Mouse (Mus musculus) layer of hippocampus, adult 18-20 months (tissue): Measurements from ENCODE around the gene Utp11. TPM values are rescaled to one million over a fixed set of nuclear protein-coding genes. Genes with fewer than 3 reads are reported as not detected.

Experiments
- DNase-seq, 2 experiments: peaks; one replicate each; pipeline ENCODE4 v3.0.0; 2022; ENCODE audit warnings: low spot score in 2 of 2
- total RNA-seq, 2 experiments: library from RNA; stranded (reverse); gene quantifications; 2 replicates each; pipeline ENCODE4 v1.2.3; 2021

Utp11 gene
- total RNA-seq, 2 experiments from 2014 or later, result 16.8 to 18.1 TPM

DNA sequence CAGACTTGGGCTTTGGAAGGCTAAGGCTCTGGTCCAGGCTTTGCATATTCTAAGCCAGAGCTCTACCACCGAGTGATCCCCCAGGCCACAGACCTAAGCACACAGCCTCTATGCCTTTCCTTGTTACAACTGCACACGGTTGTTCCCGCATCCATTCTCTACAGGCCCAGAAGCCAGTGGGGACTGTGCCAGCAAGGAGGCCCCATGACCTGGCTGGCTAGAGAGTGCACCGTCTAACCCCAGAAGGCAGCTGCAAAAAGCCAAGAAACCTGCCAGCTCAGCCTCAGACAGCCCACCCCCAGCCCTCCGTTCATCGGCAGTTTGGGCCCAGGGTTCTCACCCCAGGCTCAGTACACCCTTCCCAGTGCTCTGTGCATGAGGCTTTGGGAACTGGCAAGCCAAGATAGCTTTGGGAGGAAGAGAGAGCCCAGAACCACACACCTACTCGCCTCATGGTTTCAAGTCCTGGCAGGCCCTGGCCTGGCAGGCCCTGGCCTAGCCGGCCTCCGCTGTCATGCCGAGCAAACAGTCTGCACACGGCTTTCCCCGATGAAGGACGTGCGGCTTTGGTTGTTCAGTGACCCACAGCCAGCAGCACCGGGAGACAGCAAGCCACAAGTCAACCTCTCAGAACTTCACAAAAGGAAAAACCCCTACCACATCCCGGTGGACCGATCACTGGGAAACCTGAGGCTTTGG, 18.9 kb downstream of the Utp11 start:
- no peak for DNase-seq

DNA sequence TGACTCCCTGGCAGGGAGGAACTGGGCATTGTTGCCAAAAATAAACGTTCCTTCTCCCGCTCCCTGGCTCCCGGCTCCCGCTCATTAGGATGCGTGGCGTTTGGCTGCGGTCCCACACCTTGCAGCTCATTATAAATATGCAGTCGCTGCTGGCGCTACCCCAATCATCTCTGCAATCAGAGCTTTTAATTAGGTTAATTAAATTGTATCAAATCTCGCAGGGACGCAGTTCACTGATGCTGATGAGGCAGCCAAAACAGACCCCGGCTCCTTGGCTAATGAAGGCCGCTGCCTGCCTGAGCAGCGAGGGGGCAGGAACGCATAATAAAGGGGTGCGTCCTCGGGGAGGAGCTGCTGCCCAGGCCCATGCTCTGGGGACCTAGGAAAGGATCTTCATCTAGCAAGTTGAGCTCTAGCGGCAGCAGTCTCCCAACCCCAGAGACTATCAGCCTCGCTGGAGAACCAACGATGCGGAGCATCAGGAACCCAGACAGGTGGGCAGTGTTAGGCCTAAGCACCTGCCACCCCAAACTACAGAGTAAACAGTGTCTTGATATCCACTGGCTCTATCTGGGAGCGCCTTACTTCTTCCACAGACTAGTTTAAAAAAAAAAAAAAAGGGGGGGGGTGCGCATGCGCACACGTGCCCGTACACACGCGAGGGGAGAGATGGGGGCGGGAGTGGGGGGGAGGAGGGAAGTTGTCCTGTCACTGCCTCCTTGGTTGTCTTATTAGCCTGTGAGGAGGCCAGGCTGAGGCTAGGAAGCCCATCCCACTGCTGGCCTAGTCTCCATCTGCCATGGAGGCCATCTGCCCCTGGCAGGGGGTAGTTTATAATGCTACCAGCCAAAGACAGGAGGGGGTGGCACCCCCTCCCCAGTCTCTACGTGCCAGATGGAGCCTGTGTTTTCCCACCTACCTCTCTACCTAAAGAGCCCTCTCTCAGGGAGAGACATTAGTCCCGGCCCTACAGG, 20.8 kb downstream of the Utp11 start:
- DNase-seq, result peak in 1 of 2 experiments; percentile 64

DNA sequence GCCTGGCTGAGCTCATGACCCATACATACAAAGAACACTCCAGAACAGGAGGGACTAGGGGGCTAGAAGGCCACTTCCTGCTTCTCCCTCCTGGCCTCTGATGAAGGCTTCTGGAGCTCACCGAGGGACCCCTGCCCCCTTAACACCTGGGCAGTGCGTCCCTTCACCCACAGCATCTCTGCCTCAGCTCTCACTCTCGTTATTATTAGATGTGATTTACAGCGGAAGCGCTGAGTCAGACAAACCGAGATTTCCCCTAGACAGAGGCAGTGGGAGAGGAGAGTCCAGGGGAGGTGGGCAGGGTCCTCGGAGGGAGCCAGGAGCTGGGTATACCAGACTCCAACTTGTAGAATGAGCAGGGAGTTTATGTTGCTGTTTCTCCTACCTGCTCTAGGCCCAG, 21.8 kb downstream of the Utp11 start:
- no peak for DNase-seq

DNA sequence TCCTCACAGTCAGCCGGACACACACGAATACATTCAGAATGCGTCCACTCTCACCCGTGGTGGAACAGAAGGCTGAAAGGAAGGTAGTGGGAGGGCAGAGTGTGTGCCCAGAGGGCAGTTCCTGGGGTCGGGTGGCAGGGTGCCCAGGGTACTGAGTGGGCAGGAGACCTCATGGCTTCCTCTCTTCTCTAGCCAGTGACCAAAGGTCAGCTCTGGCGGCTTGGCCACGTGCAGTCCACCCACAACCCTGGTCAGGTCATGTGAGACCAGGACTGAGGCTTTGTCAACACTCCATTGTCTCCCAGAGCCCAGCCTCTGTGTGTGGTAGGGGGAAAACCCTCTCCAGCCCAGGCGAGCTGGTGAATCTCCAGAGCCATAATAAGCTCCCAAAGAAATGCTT, 23.2 kb downstream of the Utp11 start:
- no peak for DNase-seq

DNA sequence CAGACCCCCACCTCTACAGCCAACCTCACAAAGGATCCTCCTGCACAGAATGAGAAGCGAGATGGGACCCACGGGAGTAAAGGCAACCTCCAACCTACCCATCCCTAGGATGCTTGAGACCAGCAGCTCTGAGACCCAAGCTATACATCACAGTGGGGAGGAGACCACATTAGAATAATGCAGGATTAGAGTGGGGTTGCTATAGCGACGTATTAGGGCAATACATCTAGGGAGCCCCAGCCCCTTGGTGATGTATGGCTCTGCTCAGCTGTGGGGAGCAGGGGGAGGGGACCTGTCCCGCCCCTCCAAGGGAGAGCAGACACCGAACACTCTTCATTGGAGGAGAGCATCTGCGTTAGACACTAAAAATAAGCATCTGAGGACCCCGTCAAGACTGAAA, 25.3 kb downstream of the Utp11 start:
- no peak for DNase-seq

DNA sequence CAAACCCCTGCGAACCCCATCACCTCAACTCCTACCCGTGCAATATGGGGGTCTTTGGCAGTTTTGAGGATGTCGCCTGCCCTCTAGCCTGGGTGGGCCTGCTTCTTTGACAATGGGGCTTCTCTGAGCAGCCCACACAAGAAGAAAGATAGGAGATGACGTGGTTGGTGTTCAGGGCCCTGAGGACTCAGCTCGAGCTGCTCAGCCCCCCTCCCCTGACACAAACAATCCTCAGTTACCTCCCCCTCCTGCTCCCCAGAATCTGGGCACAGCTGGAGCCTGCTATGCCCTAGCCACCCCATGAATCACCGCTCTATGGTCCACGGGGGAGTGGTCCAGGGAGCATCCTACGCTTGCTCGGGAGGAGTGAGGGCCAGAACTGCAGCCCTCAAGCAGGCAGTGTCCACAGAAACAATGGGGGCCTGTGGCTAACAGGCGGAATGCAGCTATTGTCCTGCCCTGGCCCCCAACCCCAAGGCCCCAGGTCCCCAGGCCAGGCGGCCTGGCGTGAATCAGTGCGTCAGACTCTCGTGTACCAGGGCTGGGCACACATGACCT, 25.8 kb downstream of the Utp11 start:
- DNase-seq, result no peak

DNA sequence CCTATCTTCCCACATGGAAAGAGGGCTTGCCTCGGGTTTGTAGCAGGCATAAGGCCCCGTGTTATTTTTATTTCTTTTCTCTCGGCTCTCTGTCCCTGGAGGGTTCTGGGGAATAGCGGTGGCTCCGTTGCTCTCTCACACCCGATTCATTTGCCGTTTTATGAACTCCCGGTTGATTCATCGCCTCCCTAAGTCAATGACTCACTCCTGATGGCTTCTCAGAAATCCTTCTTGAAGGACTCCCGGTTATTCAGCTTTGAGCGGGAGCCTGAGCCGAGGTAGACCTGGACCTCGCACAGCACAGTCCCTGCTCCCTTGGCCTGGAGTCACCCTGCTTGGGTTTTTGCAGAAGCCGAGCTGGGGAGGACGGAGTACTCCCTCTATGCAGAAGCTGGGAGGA, 28.8 kb downstream of the Utp11 start:
- DNase-seq, result no peak

DNA sequence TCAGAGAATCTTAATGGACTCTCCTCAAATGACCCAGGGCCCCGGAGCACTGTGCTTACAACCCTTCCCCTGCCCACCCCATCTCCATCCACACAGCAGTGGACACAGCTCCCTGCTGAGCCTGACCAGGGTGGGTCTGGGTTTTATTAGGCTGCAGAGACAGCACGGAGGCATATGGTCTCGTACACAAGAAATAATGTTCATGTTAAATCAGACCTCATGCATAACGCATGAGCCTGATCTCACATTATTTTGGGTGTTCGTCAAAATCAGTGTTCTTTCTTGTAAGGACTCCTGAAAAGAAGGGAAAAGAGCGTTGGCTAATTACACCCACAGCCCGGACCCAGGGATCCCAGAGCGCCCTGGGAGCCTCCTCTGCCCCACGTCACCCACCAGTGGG, 29.2 kb downstream of the Utp11 start:
- DNase-seq, result no peak

DNA sequence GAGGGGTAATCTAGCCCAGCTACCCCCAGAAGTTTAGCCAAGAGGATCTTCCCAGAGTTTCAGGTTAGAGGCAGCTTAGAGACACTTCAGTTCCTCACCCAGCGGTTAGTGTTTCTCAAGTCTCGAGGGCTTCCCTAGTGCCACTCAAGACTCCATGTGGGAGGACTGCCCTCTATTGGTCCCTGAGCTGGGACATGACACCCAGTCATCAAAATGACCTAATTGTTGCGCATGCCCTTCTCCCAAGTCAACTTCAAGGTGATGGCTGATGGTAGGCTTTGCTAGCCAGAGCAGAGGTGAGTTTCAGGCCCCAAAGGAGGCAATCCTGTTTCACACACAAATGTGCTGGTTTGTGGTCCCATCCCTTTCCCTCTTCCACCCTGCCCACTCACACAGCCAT, 30.4 kb downstream of the Utp11 start:
- no peak for DNase-seq

DNA sequence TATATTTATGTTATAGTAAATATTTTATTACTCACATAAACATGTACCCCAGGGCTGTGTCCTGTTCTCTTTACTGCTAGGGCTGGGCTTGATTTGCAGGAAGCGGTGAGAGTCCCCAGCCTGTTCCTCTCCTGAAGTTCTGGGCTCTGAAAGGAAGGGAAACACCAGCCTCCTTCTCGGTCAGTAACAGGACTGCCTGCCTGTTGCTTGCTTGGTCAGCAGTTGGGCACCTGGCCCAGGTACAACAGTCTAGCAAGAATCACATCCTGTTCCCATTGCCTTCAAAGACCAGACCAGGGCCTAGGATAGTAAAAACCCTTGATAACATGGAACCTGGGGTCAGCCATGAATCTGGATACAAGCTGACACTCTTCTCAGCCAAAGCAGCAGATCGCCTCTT, 32.8 kb downstream of the Utp11 start:
- no peak for DNase-seq

DNA sequence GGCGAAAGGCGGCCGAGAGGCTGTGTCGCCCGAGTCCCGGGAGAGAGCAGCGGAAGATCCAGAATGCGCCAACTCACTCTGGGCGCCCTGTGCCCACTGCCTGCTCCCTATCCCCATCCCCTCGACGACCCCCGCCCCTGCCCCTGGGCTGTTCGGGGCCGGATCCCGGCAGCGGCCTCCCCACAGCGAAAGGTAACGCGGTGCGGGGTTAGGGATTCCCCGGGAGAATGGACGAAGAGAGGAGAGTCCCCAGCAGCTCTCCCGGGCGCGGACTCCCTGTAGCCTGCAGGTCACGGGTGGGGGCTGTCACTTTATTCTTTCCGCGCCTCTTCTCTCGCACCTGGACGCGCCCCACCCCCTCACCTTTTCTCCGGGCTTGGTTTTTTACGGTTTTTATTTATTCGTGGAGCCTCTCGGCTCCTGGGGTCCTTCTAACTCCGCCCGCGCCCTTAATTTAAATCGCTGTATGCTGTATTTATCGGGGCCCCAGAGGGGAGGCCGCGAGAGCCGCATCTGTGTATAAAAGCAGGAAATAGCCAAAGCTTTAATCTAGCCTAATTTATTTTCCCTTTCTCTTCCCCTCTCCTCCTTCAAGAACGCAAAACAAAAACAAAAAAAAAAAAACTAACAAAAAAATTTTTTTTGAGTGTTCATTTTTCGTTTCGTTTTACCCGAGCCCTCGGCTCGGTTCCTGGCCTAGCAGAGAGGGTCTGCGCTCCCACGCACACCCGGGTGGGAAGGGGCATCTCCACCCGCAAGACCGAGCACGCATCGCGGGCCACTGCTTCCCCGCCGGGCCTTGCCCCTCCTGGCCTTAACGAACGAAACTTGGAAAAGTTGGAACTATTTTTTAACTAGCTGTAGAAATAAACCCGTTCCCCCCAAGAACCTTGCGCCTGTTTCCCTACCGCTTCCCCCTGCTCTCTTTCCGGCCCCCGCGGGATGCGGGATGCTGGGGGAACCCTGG, 33.9 kb downstream of the Utp11 start:
- no peak for DNase-seq

DNA sequence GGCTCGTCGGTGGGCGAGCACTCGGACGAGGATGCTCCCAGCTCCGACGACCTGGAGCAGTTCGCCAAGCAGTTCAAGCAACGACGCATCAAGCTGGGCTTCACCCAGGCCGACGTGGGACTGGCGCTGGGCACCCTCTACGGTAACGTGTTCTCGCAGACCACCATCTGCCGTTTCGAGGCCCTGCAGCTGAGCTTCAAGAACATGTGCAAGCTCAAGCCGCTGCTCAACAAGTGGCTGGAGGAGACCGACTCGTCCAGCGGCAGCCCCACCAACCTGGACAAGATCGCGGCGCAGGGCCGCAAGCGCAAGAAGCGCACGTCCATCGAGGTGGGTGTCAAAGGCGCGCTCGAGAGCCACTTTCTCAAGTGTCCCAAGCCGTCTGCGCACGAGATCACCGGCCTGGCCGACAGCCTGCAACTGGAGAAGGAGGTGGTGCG, 35.0 kb downstream of the Utp11 start:
- DNase-seq, result no peak

DNA sequence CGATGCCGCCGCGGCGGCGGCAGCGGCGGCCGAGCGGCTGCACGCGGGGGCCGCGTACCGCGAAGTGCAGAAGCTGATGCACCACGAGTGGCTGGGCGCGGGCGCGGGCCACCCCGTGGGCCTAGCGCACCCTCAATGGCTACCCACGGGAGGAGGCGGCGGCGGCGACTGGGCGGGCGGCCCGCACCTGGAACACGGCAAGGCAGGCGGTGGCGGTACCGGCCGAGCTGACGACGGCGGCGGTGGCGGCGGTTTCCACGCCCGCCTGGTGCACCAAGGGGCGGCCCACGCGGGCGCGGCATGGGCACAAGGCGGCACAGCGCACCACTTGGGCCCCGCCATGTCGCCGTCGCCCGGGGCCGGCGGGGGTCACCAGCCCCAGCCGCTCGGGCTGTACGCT, 35.6 kb downstream of the Utp11 start:
- DNase-seq, result no peak

DNA sequence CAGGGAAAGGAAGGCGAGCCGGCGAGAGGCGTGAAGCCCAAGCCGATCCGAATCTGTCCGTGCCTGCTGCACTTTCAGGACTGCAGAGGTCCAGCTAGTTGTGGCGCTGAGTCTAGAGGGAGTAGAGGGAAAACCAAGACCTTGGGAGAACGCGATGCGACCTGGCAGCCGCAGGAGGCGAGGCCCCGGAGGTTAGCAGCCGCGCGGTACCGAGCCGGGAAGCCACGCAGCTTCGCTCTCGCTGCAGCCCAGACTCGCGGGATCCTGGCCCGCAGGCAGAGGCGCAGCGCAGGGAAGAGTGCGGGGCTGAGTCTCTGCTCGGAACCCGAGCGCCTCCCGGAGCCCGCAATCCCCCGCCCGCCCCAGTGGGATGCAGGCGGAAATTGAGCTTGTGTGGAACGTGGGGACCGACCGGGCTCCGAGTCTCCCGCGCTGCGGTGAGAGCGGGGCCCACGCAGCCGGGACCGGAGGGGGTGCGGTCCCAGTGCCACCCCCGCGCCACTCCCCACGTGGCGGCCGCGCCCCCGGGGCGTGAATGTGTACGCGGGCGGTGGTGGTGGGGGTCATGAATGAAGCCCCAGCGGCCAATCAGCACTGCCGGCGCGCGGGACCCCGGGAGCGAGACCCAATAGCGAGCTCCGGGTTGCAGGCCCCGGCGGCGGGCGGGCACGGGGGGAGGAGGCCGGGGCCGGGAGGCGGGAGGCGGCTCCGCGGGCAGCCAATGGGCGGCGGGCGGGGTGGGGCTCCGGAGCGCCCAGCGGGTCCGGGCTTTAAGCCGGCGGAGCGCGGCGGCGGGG, 36.3 kb downstream of the Utp11 start:
- DNase-seq, result peak; percentile 86 to 94

DNA sequence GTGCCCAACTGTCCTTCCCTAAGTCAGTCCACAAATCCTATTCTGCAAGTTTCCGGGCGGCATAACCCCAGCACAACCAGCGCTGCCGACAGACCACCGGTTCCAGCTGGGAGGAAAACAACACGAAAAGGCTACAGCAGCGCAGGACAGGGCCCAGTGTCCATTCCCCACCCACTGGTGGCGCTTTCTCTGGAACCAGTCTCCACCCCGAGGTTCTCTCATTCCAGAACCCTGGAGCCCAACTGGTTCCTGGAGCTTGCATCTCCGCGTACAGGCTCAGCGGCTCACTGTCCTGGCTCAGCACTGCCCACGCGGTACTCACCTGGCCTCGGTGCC, 36.9 kb downstream of the Utp11 start, which contains the start of gene Pou3f1:
Pou3f1 (plus strand) TSS at position 290 of the 336 bp plus-strand sequence.
- no peak for DNase-seq

DNA sequence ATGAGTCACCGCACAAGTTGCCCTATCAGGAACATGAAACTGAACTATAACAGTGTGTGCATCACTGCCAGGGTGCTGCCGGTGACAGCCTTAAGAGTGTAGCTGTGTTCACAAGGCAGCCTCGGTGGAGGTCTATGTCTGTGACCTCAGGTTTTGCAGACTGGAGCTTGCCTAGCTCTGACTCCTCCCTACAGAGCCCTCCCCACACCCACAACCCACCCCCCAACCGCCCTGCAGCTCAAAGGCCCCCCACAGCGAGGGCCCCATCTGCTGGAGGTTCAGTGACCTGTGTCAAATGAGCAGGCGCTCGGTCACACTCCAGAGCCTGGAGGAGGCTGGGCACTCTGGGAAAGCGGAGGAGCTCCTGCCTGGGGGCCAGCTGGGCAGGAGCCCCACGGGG, 40.5 kb downstream of the Utp11 start:
- no peak for DNase-seq

DNA sequence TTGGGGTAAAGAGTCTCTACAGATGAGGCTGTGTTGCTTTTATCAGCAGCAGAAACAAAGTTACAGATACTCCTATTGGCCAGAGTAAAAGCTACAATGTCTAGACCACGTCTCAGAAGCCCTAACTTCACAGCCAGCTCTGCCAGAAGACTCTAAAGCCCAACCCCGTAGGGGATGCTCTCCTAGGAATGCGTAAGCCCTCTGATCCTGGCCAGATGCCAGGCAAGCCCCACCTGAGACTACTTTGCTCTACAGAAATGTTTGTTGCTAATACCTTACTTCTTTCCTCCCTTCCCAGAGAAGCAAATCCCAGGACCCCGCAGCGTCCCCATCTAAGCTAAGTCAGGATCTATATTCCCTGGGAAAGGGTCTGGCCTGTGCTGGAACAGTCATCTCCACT, 45.5 kb downstream of the Utp11 start:
- no peak for DNase-seq

DNA sequence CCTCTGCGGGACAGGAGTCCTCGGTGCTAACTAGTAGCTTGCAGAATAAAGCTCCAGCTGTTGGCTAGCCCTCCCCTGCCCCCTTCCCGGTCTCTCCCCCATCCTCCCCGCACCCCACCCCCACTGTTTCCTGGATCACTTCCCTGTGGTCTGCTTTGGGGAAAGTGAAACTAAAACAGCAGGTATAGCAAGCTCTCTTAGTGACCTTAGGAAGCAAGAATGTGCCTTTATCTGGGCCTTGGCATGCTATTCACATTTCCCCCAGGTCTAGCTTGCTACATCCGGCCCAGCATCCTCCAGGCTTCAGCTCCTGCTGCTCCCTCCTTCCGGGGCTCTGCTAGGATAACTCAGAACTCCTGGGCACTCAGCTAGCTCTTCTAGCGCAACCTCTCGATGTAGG, 46.8 kb downstream of the Utp11 start:
- DNase-seq, result no peak

DNA sequence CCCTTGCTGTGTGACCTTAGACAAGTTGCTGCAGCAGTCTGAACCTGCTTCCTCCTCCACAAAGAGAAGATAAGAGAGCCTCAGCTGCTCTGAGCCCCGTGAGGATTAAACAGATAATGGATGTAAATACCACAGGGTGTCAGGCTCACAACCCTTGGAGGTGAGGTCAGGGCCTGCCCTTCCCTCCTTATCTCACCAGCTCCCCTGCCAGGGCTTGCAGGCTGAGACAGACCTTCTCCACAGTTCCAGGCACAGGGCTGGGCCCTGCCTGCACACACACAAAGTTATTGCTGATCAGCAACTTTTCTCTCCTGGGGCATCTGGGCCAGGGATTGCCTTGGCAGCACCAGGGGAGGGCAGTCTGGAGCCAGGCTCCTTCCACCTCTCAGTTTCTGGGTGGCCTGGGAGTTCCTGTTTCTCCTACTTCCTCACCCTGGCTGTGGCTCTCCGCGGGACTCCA, 48.4 kb downstream of the Utp11 start:
- DNase-seq, result no peak

DNA sequence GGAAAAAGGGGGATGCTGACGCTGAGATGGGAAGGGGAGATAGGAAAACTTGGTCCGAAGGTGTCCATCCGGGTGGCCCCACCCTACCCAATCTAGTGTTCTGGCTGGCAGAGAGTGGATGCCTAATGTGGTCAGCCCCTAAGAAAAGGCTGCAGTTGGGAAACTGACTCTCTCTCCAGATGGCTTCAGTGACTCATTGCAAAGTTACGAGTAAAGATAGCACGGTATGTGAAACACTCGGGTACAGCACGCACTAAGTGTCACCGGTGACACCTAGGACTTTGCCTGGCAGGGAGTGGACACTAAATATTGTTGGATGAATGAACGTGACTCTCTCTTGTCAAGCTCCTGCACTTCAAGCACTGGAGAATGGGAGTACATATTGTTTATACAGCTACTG, 49.5 kb downstream of the Utp11 start:
- DNase-seq, result no peak
